Mouse (Mus musculus): ENCODE results near the gene Ep300. TPM values are rescaled to one million over a fixed set of nuclear protein-coding genes. Genes with fewer than 3 reads are reported as not detected.
A peak's percentile ranks its signal among the peaks of the same experiment; 100 is the strongest.
"Not testable (repeated sequence)": the region's sequence is repeated elsewhere in the genome, so short reads cannot be mapped to it uniquely, and the experiment has no call there.

The Ep300 gene
- polyA plus RNA-seq, 1 experiment, result 19.2 TPM

DNA sequence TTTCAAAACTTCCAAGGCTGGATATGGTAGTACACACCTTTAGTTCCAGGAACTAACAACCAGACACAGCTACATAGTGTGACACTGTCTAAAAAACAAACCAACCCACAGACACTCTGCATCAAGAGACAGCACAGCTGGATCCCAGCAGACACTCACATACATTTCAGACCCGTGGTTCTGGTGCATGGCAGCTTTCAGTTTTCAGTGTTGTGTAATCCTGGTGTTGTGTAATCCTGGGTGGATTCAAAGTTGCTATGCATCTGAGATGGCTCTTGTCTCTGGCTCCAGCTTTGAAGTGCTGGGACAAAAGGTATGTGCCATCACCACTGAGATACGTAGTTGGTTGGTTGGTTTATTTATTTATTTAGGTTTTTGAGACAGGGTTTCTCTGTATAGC lies 113.4 kb downstream of the Ep300 start:
- H3ac ChIP-seq (ENCODE audit: control insufficient read depth, insufficient read length, low read depth), result no peak overlapping the region
- H3K4me3 ChIP-seq (ENCODE audit: insufficient read depth, poor library complexity, severe bottlenecking), result no peak overlapping the region
- TF ChIP-seq CEBPB (IDR thresholded peaks at IDR 0.05; ENCODE audit: low read depth), result peak; percentile 66
- TF ChIP-seq FOSL1 (IDR thresholded peaks at IDR 0.05; ENCODE audit: insufficient read depth, low read length, poor library complexity, severe bottlenecking), result no peak
- H3K79me3 ChIP-seq (ENCODE audit: low read depth), result no peaks in the 10 kb centered on the region
- peaks cover 20% of the 10 kb centered on the region for H3K36me3 ChIP-seq (ENCODE audit: control insufficient read depth, insufficient read depth)
- H3K27me3 ChIP-seq (ENCODE audit: control insufficient read depth, insufficient read depth, insufficient read length), result peaks cover under 1% of the 10 kb centered on the region
- H3K79me2 ChIP-seq (ENCODE audit: control insufficient read depth, insufficient read depth), result no peaks in the 10 kb centered on the region

DNA sequence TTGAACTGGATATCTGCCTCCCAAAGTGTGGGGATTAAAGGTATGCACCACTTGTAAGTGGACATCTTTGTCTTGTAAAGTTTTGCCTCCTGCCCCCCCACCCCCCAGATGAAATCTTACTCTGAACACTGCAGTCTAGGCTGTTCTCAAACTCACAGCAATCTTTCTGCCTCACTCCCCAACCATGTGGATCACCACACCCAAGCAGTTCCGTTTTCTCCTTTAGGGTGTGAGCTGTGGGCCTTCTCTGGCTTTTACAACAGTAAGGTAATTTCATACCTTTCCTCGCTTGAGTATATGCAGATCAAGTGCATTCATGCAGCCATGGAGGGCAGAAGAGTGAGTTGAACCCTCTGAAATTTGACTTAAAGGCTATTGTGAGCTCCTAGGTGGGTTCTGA lies 115.0 kb downstream of the Ep300 start:
- peaks cover 36% of the 10 kb centered on the region for H3K36me3 ChIP-seq (ENCODE audit: control insufficient read depth, insufficient read depth)
- H3K79me3 ChIP-seq (ENCODE audit: low read depth), result no peaks in the 10 kb centered on the region
- H3ac ChIP-seq (ENCODE audit: control insufficient read depth, insufficient read length, low read depth), result no peak overlapping the region
- H3K27me3 ChIP-seq (ENCODE audit: control insufficient read depth, insufficient read depth, insufficient read length), result no peaks in the 10 kb centered on the region
- no peak overlapping the region for H3K4me3 ChIP-seq (ENCODE audit: insufficient read depth, poor library complexity, severe bottlenecking)
- no peaks in the 10 kb centered on the region for H3K79me2 ChIP-seq (ENCODE audit: control insufficient read depth, insufficient read depth)
- TF ChIP-seq CEBPB (IDR thresholded peaks at IDR 0.05; ENCODE audit: low read depth), result no peak
- TF ChIP-seq FOSL1 (IDR thresholded peaks at IDR 0.05; ENCODE audit: insufficient read depth, low read length, poor library complexity, severe bottlenecking), result no peak
- no peak for TF ChIP-seq CTCF (IDR thresholded peaks at IDR 0.05; ENCODE audit: control insufficient read depth, insufficient read depth, insufficient read length)
- TF ChIP-seq MAX (IDR thresholded peaks at IDR 0.05), result no peak
- TF ChIP-seq MYOD1 (IDR thresholded peaks at IDR 0.05; ENCODE audit: control insufficient read depth, insufficient read length, low read depth), result no peak
- TF ChIP-seq USF1 (IDR thresholded peaks at IDR 0.05; ENCODE audit: low read depth), result no peak

DNA sequence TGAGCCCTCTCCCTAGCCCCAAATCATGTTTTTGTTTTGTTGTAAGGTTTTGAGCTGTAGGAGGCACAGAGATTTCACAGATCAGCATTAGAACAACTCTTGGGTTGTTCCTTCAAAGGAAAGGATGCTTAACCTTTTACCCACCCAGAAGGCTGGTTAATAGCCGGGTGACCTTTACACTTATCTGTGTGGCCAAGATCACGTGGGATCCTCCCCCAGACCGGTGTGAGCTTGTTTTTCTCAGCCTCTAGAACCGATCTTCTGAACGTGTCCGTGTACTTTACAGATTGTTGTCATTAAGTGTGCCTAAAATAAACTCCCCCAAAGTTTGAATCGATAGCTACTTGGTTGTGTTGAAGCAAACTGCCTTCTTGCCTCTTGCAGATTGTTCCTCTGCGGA lies 115.5 kb downstream of the Ep300 start:
- H3K27me3 ChIP-seq (ENCODE audit: control insufficient read depth, insufficient read depth, insufficient read length), result no peaks in the 10 kb centered on the region
- no peaks in the 10 kb centered on the region for H3K79me2 ChIP-seq (ENCODE audit: control insufficient read depth, insufficient read depth)
- peaks cover 40% of the 10 kb centered on the region for H3K36me3 ChIP-seq (ENCODE audit: control insufficient read depth, insufficient read depth)
- no peak overlapping the region for H3ac ChIP-seq (ENCODE audit: control insufficient read depth, insufficient read length, low read depth)
- no peaks in the 10 kb centered on the region for H3K79me3 ChIP-seq (ENCODE audit: low read depth)
- no peak for TF ChIP-seq MAX (IDR thresholded peaks at IDR 0.05)
- no peak for TF ChIP-seq MYOD1 (IDR thresholded peaks at IDR 0.05; ENCODE audit: control insufficient read depth, insufficient read length, low read depth)
- no peak for TF ChIP-seq MYOG (IDR thresholded peaks at IDR 0.05; ENCODE audit: control insufficient read depth, extremely low read depth, insufficient read length)
- TF ChIP-seq FOSL1 (IDR thresholded peaks at IDR 0.05; ENCODE audit: insufficient read depth, low read length, poor library complexity, severe bottlenecking), result no peak
- TF ChIP-seq CEBPB (IDR thresholded peaks at IDR 0.05; ENCODE audit: low read depth), result no peak
- TF ChIP-seq CTCF (IDR thresholded peaks at IDR 0.05; ENCODE audit: control insufficient read depth, insufficient read depth, insufficient read length), result no peak
- no peak for TF ChIP-seq USF1 (IDR thresholded peaks at IDR 0.05; ENCODE audit: low read depth)
- H3K4me3 ChIP-seq (ENCODE audit: insufficient read depth, poor library complexity, severe bottlenecking), result no peak overlapping the region

DNA sequence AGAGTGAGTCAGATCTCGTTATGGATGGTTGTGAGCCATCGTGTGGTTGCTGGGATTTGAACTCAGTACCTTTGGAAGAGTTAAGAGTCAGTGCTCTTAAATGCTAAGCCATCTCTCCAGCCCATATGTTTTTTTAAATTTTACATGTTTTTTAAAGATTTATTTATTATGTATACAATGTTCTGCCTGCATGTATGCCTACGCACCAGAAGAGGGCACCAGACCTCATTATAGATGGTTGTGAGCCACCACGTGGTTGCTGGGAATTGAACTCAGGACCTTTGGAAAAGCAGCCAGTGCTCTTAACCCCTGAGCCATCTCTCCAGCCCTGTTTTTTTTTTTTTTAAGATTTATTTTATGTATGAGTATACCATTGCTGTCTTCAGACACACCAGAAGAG lies 116.2 kb downstream of the Ep300 start:
- not testable (repeated sequence) for H3K79me2 ChIP-seq (ENCODE audit: control insufficient read depth, insufficient read depth); H3ac ChIP-seq (ENCODE audit: control insufficient read depth, insufficient read length, low read depth); H3K27me3 ChIP-seq (ENCODE audit: control insufficient read depth, insufficient read depth, insufficient read length)

More for the DNA sequence above, 116.2 kb downstream of the Ep300 start:
- not testable (repeated sequence) for H3K79me3 ChIP-seq (ENCODE audit: low read depth); H3K4me3 ChIP-seq (ENCODE audit: insufficient read depth, poor library complexity, severe bottlenecking)
- H3K36me3 ChIP-seq (ENCODE audit: control insufficient read depth, insufficient read depth), result peaks cover 48% of the 10 kb centered on the region

Small RNA genes lying within 50 kb of the gene (microRNA-seq; reads per million reads assigned to microRNA genes)
- gene Gm23880 (ENCODE audit: borderline microRNAs expressed), result not detected

Other genes with a start within 250 kb of the Ep300 start
- gene Slc25a17, start 224.5 kb upstream of the Ep300 start, polyA plus RNA-seq (2012; fragmentation: generic; extraction: Trizol), result 64.7 TPM
- gene St13, start 185.3 kb upstream of the Ep300 start, polyA plus RNA-seq (2012; fragmentation: generic; extraction: Trizol), result 203 TPM
- gene Xpnpep3, start 185.2 kb upstream of the Ep300 start, polyA plus RNA-seq (2012; fragmentation: generic; extraction: Trizol), result 7.4 TPM
- 0.09 TPM for gene Dnajb7, start 177.1 kb upstream of the Ep300 start, polyA plus RNA-seq (2012; fragmentation: generic; extraction: Trizol)
- 275 TPM for gene Rbx1, start 119.1 kb upstream of the Ep300 start, polyA plus RNA-seq (2012; fragmentation: generic; extraction: Trizol)
- 34.8 TPM for gene L3mbtl2, start 78.5 kb downstream of the Ep300 start, polyA plus RNA-seq (2012; fragmentation: generic; extraction: Trizol)
- gene Chadl, start 111.9 kb downstream of the Ep300 start, polyA plus RNA-seq (2012; fragmentation: generic; extraction: Trizol), result 1.5 TPM
- 46.9 TPM for gene Zc3h7b, start 159.7 kb downstream of the Ep300 start, polyA plus RNA-seq (2012; fragmentation: generic; extraction: Trizol)
- gene Rangap1, start 160.2 kb downstream of the Ep300 start, polyA plus RNA-seq (2012; fragmentation: generic; extraction: Trizol), result 233 TPM
- gene Tef, start 217.1 kb downstream of the Ep300 start, polyA plus RNA-seq (2012; fragmentation: generic; extraction: Trizol), result 32.6 TPM